Mouse (Mus musculus): ENCODE results near the gene Hs3st4.

Hs3st4 gene

GRCm38 (mm10) chr7:124347218-124348017, 364.7 kb downstream of the Hs3st4 start:
- DNase-seq (ENCODE audit: low read depth, low spot score), result no peak

GRCm38 (mm10) chr7:124354035-124354434, 371.4 kb downstream of the Hs3st4 start:
- no peak for DNase-seq (ENCODE audit: low read depth, low spot score)

GRCm38 (mm10) chr7:124358068-124358467, 375.4 kb downstream of the Hs3st4 start:
- DNase-seq (ENCODE audit: low read depth, low spot score), result peak; percentile 43

GRCm38 (mm10) chr7:124359836-124360235, 377.2 kb downstream of the Hs3st4 start:
- DNase-seq (ENCODE audit: low read depth, low spot score), result no peak

DNA sequence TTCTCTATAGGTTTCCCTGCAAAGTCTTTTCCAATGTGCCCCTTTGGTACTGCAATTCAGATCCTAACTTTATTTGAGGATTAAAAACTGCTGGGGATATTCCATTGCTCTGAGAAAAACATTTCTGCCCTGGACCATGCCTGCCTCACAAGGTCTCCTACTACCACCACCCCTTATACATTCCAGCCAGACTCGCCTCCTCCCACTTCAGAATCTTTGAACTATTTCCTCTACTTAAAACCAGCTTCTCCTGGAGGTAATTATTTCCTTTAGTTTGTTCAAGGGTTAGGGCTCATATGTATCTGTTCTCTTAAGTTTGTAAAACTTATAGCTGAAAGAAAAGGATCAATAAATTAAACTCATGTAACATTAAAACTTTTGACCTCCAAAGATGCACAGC, 389.6 kb downstream of the Hs3st4 start:
- DNase-seq (ENCODE audit: low read depth, low spot score), result no peak

- DNase-seq (ENCODE audit: low read depth, low spot score), result no peak
These were observed 390.0 kb downstream of the Hs3st4 start for GRCm38 (mm10) chr7:124372697-124373096.

GRCm38 (mm10) chr7:124383489-124383888, 400.8 kb downstream of the Hs3st4 start:
- no peak for DNase-seq (ENCODE audit: low read depth, low spot score)

GRCm38 (mm10) chr7:124399184-124399583, 416.5 kb downstream of the Hs3st4 start:
- no peak for DNase-seq (ENCODE audit: low read depth, low spot score)

- no peak for DNase-seq (ENCODE audit: low read depth, low spot score)
These were observed 444.3 kb downstream of the Hs3st4 start for GRCm38 (mm10) chr7:124426951-124427350.

All from telencephalon, adult 2 months (tissue).